Mouse (Mus musculus): ENCODE results near the gene Sh3bgrl3.

- no peak for TF ChIP-seq POLR2A (IDR thresholded peaks at IDR 0.05; ENCODE audit: borderline replicate concordance, insufficient read depth, low read length)
- TF ChIP-seq CTCF (IDR thresholded peaks at IDR 0.05; ENCODE audit: borderline replicate concordance, insufficient read depth, low read depth, low read length): no peak
Measured at GRCm38 (mm10) chr4:134112403-134112802, 16.2 kb downstream of the Sh3bgrl3 start.

Measured in cerebellum, adult 2 months (tissue).